9 mouse cellular contexts compared by ENCODE assay signal in genomic region chr4:151107131-151108001, GRCm38 (mm10). TPM values are rescaled to one million over a fixed set of nuclear protein-coding genes. Genes with fewer than 3 reads are reported as not detected.
A peak's percentile ranks its signal among the peaks of the same experiment; 100 is the strongest.
DNase-seq lines count a peak whose midpoint lies in the region; ATAC-seq and TF ChIP-seq lines count a peak whose summit lies in the region.
"Had no signal": no experiment of that assay in that cellular context is flagged by ENCODE, and none has a peak within 500 bp of the region (broad histone marks: within the 10 kb centered on the region; RNA-seq: fewer than 3 reads in every experiment).

No protein-coding gene starts in this region.

- intact Hi-C loops in left cerebral cortex, adult 2 months (cut with DNase I) = loop anchor here (2.0 kb wide), 2 partner anchors 21 to 31 kb away; no protein-coding TSS in a partner anchor

- peaks cover 12% of the 10 kb centered on the region; the same call in 1 of the 2 replicates for H3K27me3 ChIP-seq in kidney, postnatal 0 days (ENCODE audit: insufficient read depth, low read length)
- peaks cover 6% of the 10 kb centered on the region; the same call in 1 of the 2 replicates for H3K27me3 ChIP-seq in heart, embryonic 14.5 days (ENCODE audit: control insufficient read depth, insufficient read depth, low read length)
- no peaks in the 10 kb centered on the region for H3K27me3 ChIP-seq in midbrain, embryonic 15.5 days (replicated peaks)

- peak overlapping the region; percentile 70 for H3K9ac ChIP-seq in kidney, postnatal 0 days (ENCODE audit: low read depth, low read length)
- peak overlapping the region; percentile 97 for H3K9ac ChIP-seq in heart, embryonic 14.5 days (ENCODE audit: low read length)
- H3K9ac ChIP-seq in midbrain, embryonic 15.5 days = peak overlapping the region; percentile 93

- H3K27ac ChIP-seq in kidney, postnatal 0 days = peak overlapping the region; percentile 48
- H3K27ac ChIP-seq in heart, embryonic 14.5 days (replicated peaks in 1 of 2; ENCODE audit: control insufficient read depth in 1 of 2, insufficient read depth in 1 of 2, low read depth in 2 of 2, low read length in 2 of 2) = peak overlapping the region; percentile 90 to 95
- peak overlapping the region; percentile 92 for H3K27ac ChIP-seq in left cerebral cortex, adult 2 months
- H3K27ac ChIP-seq in midbrain, embryonic 15.5 days = peak overlapping the region; percentile 98

- DNase-seq in kidney, postnatal 0 days (ENCODE audit: low spot score) = no peak
- DNase-seq in kidney, adult 9 months = no peak
- DNase-seq in cerebellum, adult 9-11 months = peak; percentile 80
- DNase-seq in left cerebral cortex, adult 2 months (ENCODE audit: extremely low spot score in 1 of 2, low spot score in 2 of 2) = peak; percentile 54 to 74
- DNase-seq in c-Kit-positive CD71-positive TER-119-positive erythroid progenitor cells, embryonic 14.5 days (ENCODE audit: low spot score) = no peak
- DNase-seq in urinary bladder, postnatal 36 days (ENCODE audit: low spot score in 2 of 2) = no peak

- TF ChIP-seq CTCF in kidney, postnatal 0 days (IDR thresholded peaks at IDR 0.05; ENCODE audit: low read depth) = no peak
- TF ChIP-seq CTCF in left cerebral cortex, adult 2 months (IDR thresholded peaks at IDR 0.05) = no peak

- peak overlapping the region; percentile 98 for H3K4me2 ChIP-seq in kidney, postnatal 0 days (ENCODE audit: low read length)
- peak overlapping the region; percentile 80 for H3K4me2 ChIP-seq in heart, embryonic 14.5 days (ENCODE audit: low read length)
- H3K4me2 ChIP-seq in midbrain, embryonic 15.5 days = peak overlapping the region; percentile 70

- H3K4me1 ChIP-seq in kidney, postnatal 0 days (replicated peaks; ENCODE audit: insufficient read depth, low read length) = no peaks in the 10 kb centered on the region
- peaks cover 13 to 32% of the 10 kb centered on the region in 2 experiments for H3K4me1 ChIP-seq in heart, embryonic 14.5 days (ENCODE audit: control insufficient read depth in 2 of 2, insufficient read depth in 2 of 2, low read length in 2 of 2)
- H3K4me1 ChIP-seq in midbrain, embryonic 15.5 days = peaks cover 47% of the 10 kb centered on the region

- no peak for ATAC-seq in kidney, postnatal 0 days (replicated peaks; ENCODE audit: low FRiP score, low read depth)
- ATAC-seq in heart, embryonic 14.5 days (ENCODE audit: insufficient number of reproducible peaks, insufficient read depth, low FRiP score, low read depth) = no peak
- peak; percentile 69 for ATAC-seq in midbrain, embryonic 15.5 days (replicated peaks)

- peak overlapping the region; percentile 61 for H3K4me3 ChIP-seq in kidney, postnatal 0 days (replicated peaks; ENCODE audit: low read depth, low read length)
- H3K4me3 ChIP-seq in heart, embryonic 14.5 days (ENCODE audit: control insufficient read depth in 1 of 2, insufficient read depth in 1 of 2, low read depth in 1 of 2, low read length in 2 of 2) = peak overlapping the region; percentile 55 to 87
- H3K4me3 ChIP-seq in left cerebral cortex, adult 2 months = peak overlapping the region; percentile 84
- H3K4me3 ChIP-seq in midbrain, embryonic 15.5 days = peak overlapping the region; percentile 85

- H3K36me3 ChIP-seq in kidney, postnatal 0 days (ENCODE audit: insufficient read depth, low read length) = no peaks in the 10 kb centered on the region
- H3K36me3 ChIP-seq in heart, embryonic 14.5 days (ENCODE audit: control insufficient read depth, insufficient read depth, low read length) = no peaks in the 10 kb centered on the region
- H3K36me3 ChIP-seq in midbrain, embryonic 15.5 days (replicated peaks) = no peaks in the 10 kb centered on the region

- H3K9me3 ChIP-seq in kidney, postnatal 0 days (replicated peaks; ENCODE audit: low read length) = no peaks in the 10 kb centered on the region
- H3K9me3 ChIP-seq in heart, embryonic 14.5 days (ENCODE audit: control insufficient read depth, low read length) = no peaks in the 10 kb centered on the region
- no peaks in the 10 kb centered on the region for H3K9me3 ChIP-seq in midbrain, embryonic 15.5 days

- 1% methylated on average over 57 of the region's 60 CpGs for WGBS in kidney, postnatal 0 days
- 3% methylated on average over 60 of the region's 60 CpGs for WGBS in heart, embryonic 14.5 days
- 2% methylated on average over 54 of the region's 60 CpGs for WGBS in midbrain, embryonic 15.5 days

RNA-seq across cellular contexts. Expression of gene Gm13090, which starts 18.0 kb away (rescaled TPM):
- 0.32 TPM in 1 of 2 replicates, not detected in the other for polyA plus RNA-seq in kidney, postnatal 0 days (2015; fragmentation: Nextera tagmentation; extraction: Ambion mirVana)
- 0.28 TPM in 1 of 2 replicates, not detected in the other for polyA plus RNA-seq in heart, embryonic 14.5 days (2014; fragmentation: Nextera tagmentation; extraction: Ambion mirVana)
- total RNA-seq in left cerebral cortex, adult 2 months (2021) = not detected
- 0.24 and 0.48 TPM in 2 replicates for polyA plus RNA-seq in midbrain, embryonic 15.5 days (2015; fragmentation: Nextera tagmentation; extraction: Ambion mirVana)
- total RNA-seq: left cerebral cortex, adult 8-10 months had no signal

RNA-seq across cellular contexts. Expression of gene Vamp3, which starts 49.6 kb away (rescaled TPM):
- polyA plus RNA-seq in kidney, postnatal 0 days (2015; fragmentation: Nextera tagmentation; extraction: Ambion mirVana) = 92.2 and 99.7 TPM in 2 replicates
- 89.7 and 97.4 TPM in 2 replicates for polyA plus RNA-seq in heart, embryonic 14.5 days (2014; fragmentation: Nextera tagmentation; extraction: Ambion mirVana)
- total RNA-seq in left cerebral cortex, adult 2 months (2021) = 10 to 100 TPM; 29.6 to 32.5 TPM
- 48.5 and 52.4 TPM in 2 replicates for polyA plus RNA-seq in midbrain, embryonic 15.5 days (2015; fragmentation: Nextera tagmentation; extraction: Ambion mirVana)

Comparison
In these comparisons a context has a peak if more than half of its experiments do, and no peak if none do; other contexts are left out.
1. DNase-seq: peak in cerebellum, adult 9-11 months (single experiment) and left cerebral cortex, adult 2 months (2 of 2); none in kidney, postnatal 0 days (single experiment), kidney, adult 9 months (single experiment), c-Kit-positive CD71-positive TER-119-positive erythroid progenitor cells, embryonic 14.5 days (single experiment) and urinary bladder, postnatal 36 days (0 of 2).
2. H3K27ac ChIP-seq: peak in every context shown above with its lines; median percentile 98 in midbrain, embryonic 15.5 days; 92 in heart, embryonic 14.5 days; 92 in left cerebral cortex, adult 2 months; 48 in kidney, postnatal 0 days.
3. Peak in every context shown above with its lines, with median percentiles within 50 percentile points of each other: H3K4me2 ChIP-seq, H3K4me3 ChIP-seq and H3K9ac ChIP-seq.